Mouse (Mus musculus) liver, embryonic 15.5 days (tissue): ENCODE measurements around the gene Pkn1. TPM values are rescaled to one million over a fixed set of nuclear protein-coding genes. Genes with fewer than 3 reads are reported as not detected.

Experiments used
- ATAC-seq: fragments of 200-750 bp; cut with Nextera tagmentation; 2 replicates; pipeline ENCODE4 v1.8.0; 2017; ENCODE audit warnings: moderate number of reproducible peaks, mild to moderate bottlenecking, moderate library complexity; ENCODE audit not compliant: insufficient read depth
- H3K27ac ChIP-seq: fragments of 300-500 bp; sonication (generic); replicated peaks from 2 replicates; pipeline ENCODE4 v1.5.1; 2015; ENCODE audit warnings: mild to moderate bottlenecking, inconsistent platforms
- H3K27me3 ChIP-seq: fragments of 300-500 bp; sonication (generic); 2 replicates; pipeline ENCODE4 v1.6.1; 2015; ENCODE audit warnings: mild to moderate bottlenecking, inconsistent platforms
- H3K36me3 ChIP-seq: fragments of 300-500 bp; sonication (generic); replicated peaks from 2 replicates; pipeline ENCODE4 v1.6.1; 2015; ENCODE audit warnings: moderate library complexity, mild to moderate bottlenecking, inconsistent platforms
- H3K4me1 ChIP-seq: fragments of 300-500 bp; sonication (generic); replicated peaks from 2 replicates; pipeline ENCODE4 v1.6.1; 2015; ENCODE audit warnings: inconsistent platforms
- H3K4me2 ChIP-seq: fragments of 300-500 bp; sonication (generic); 2 replicates; pipeline ENCODE4 v1.6.1; 2015; ENCODE audit warnings: moderate library complexity, mild to moderate bottlenecking, inconsistent platforms
- H3K4me3 ChIP-seq: fragments of 300-500 bp; sonication (generic); replicated peaks from 2 replicates; pipeline ENCODE4 v1.5.1; 2015; ENCODE audit warnings: mild to moderate bottlenecking, inconsistent platforms
- H3K9ac ChIP-seq: fragments of 300-500 bp; sonication (generic); 2 replicates; pipeline ENCODE4 v1.6.1; 2015; ENCODE audit warnings: moderate library complexity, mild to moderate bottlenecking, inconsistent platforms
- H3K9me3 ChIP-seq: fragments of 300-500 bp; sonication (generic); replicated peaks from 2 replicates; pipeline ENCODE4 v1.6.1; 2016; ENCODE audit warnings: inconsistent platforms
- WGBS: fragments of 180-500 bp; shearing (Covaris S2); methylation state at CpG from one replicate; pipeline ENCODE4 v1.1.7; 2015; ENCODE audit warnings: mixed read lengths; ENCODE audit not compliant: insufficient replicate concordance; 5-methylcytosine and 5-hydroxymethylcytosine counted together
- polyA plus RNA-seq: library from polyadenylated mRNA; unstranded; fragments of >200 nt; fragmentation: Nextera tagmentation; extraction: Ambion mirVana; gene quantifications from 2 replicates; pipeline ENCODE4 v1.2.1, GENCODE M21; 2015

The Pkn1 gene
- 11.3 and 12.8 TPM in 2 replicates for polyA plus RNA-seq

GRCm38 (mm10) chr8:83698661-83699453 is at the start of gene Pkn1:
Gene Pkn1 (minus strand): TSS chr8:83699179.
- Histone ChIP-seq H3K4me1 (peaks cover 59% of the 10 kb centered on the region), H3K27me3 (no peaks in the 10 kb centered on the region), H3K4me2 (peak within 1 kb of the TSS; percentile 99), H3K27ac (peak within 1 kb of the TSS; percentile 81), H3K4me3 (peak within 1 kb of the TSS; percentile 82), H3K9me3 (no peaks in the 10 kb centered on the region), H3K9ac (peak within 1 kb of the TSS; percentile 90), H3K36me3 (no peaks in the 10 kb centered on the region)
- peak; percentile 90 for ATAC-seq
- under 1% methylated on average over 85 of the region's 85 CpGs for WGBS

GRCm38 (mm10) chr8:83748708-83749107 is 49.7 kb upstream of the Pkn1 start:
- WGBS = 9% methylated on average over 3 of the region's 3 CpGs
- no peak overlapping the region for H3K4me2 ChIP-seq
- ATAC-seq = peak; percentile 51
- peaks cover 30% of the 10 kb centered on the region for H3K27me3 ChIP-seq
- H3K36me3 ChIP-seq = no peaks in the 10 kb centered on the region
- 0 out of 2 replicates have a peak, but pooled peaks cover 18% of the 10 kb centered on the region for H3K4me1 ChIP-seq
- no peaks in the 10 kb centered on the region for H3K9me3 ChIP-seq
- H3K9ac ChIP-seq = no peak overlapping the region
- H3K4me3 ChIP-seq = no peak overlapping the region
- no peak overlapping the region for H3K27ac ChIP-seq

- Histone ChIP-seq H3K4me1 (peaks cover 21% of the 10 kb centered on the region), H3K4me2 (peak overlapping the region; percentile 59), H3K9me3 (no peaks in the 10 kb centered on the region), H3K27ac (0 out of 2 replicates have a peak overlapping the region, but pooled peaks have one; percentile 59), H3K27me3 (peaks cover 30% of the 10 kb centered on the region), H3K36me3 (no peaks in the 10 kb centered on the region), H3K9ac (no peak overlapping the region), H3K4me3 (peak overlapping the region; percentile 29)
- under 1% methylated on average over 27 of the region's 28 CpGs for WGBS
- ATAC-seq = peak; percentile 63
These were observed 48.8 kb upstream of the Pkn1 start for GRCm38 (mm10) chr8:83747661-83748346.

- no peak overlapping the region for H3K27ac ChIP-seq
- H3K9me3 ChIP-seq = no peaks in the 10 kb centered on the region
- H3K4me3 ChIP-seq = no peak overlapping the region
- no peaks in the 10 kb centered on the region for H3K36me3 ChIP-seq
- H3K4me1 ChIP-seq = peaks cover 55% of the 10 kb centered on the region
- no peak overlapping the region for H3K9ac ChIP-seq
- WGBS = 54% methylated on average over 4 of the region's 4 CpGs
- ATAC-seq = no peak
- H3K27me3 ChIP-seq = peaks cover 33% of the 10 kb centered on the region
- no peak overlapping the region for H3K4me2 ChIP-seq
These were observed 45.1 kb upstream of the Pkn1 start for GRCm38 (mm10) chr8:83744070-83744469.

GRCm38 (mm10) chr8:83742968-83743367 is 44.0 kb upstream of the Pkn1 start:
- no peaks in the 10 kb centered on the region for H3K9me3 ChIP-seq
- ATAC-seq = no peak
- H3K4me3 ChIP-seq = no peak overlapping the region
- WGBS = 49% methylated on average over 6 of the region's 6 CpGs
- H3K4me2 ChIP-seq = no peak overlapping the region
- no peaks in the 10 kb centered on the region for H3K36me3 ChIP-seq
- H3K9ac ChIP-seq = no peak overlapping the region
- H3K4me1 ChIP-seq = peaks cover 55% of the 10 kb centered on the region
- H3K27ac ChIP-seq = no peak overlapping the region
- H3K27me3 ChIP-seq = peaks cover 22% of the 10 kb centered on the region

- 58% methylated on average over 19 of the region's 19 CpGs for WGBS
- ATAC-seq = no peak
- peaks cover 59% of the 10 kb centered on the region for H3K4me1 ChIP-seq
- H3K27ac ChIP-seq = peak overlapping the region; percentile 72
- H3K4me2 ChIP-seq = peak overlapping the region; percentile 76
- H3K9me3 ChIP-seq = no peaks in the 10 kb centered on the region
- H3K9ac ChIP-seq = no peak overlapping the region
- no peaks in the 10 kb centered on the region for H3K36me3 ChIP-seq
- peaks cover 13% of the 10 kb centered on the region for H3K27me3 ChIP-seq
- H3K4me3 ChIP-seq = peak overlapping the region; percentile 57
These were observed 43.1 kb upstream of the Pkn1 start for GRCm38 (mm10) chr8:83741849-83742655.

GRCm38 (mm10) chr8:83740976-83741741 is 42.2 kb upstream of the Pkn1 start, which contains the start of gene Adgre5:
Gene Adgre5 (minus strand): TSS chr8:83741326.
- H3K4me1 ChIP-seq = peaks cover 59% of the 10 kb centered on the region
- no peaks in the 10 kb centered on the region for H3K9me3 ChIP-seq
- peak within 1 kb of the TSS; percentile 72 for H3K27ac ChIP-seq
- ATAC-seq = peak; percentile 34
- H3K4me3 ChIP-seq = peak within 1 kb of the TSS; percentile 57
- peaks cover 12% of the 10 kb centered on the region for H3K27me3 ChIP-seq
- no peaks in the 10 kb centered on the region for H3K36me3 ChIP-seq
- H3K9ac ChIP-seq = peak within 1 kb of the TSS; percentile 35; the same call in 1 of the 2 replicates
- peak within 1 kb of the TSS; percentile 76 for H3K4me2 ChIP-seq
- WGBS = 3% methylated on average over 53 of the region's 56 CpGs

GRCm38 (mm10) chr8:83740586-83740975 is 41.6 kb upstream of the Pkn1 start:
- Histone ChIP-seq H3K27me3 (peaks cover 12% of the 10 kb centered on the region), H3K36me3 (no peaks in the 10 kb centered on the region), H3K4me2 (peak overlapping the region; percentile 76), H3K9me3 (no peaks in the 10 kb centered on the region), H3K4me3 (peak overlapping the region; percentile 57), H3K9ac (peak overlapping the region; percentile 35; the same call in 1 of the 2 replicates), H3K27ac (peak overlapping the region; percentile 72), H3K4me1 (peaks cover 59% of the 10 kb centered on the region)
- ATAC-seq = no peak
- 7% methylated on average over 3 of the region's 3 CpGs for WGBS

GRCm38 (mm10) chr8:83739711-83740468 is 40.9 kb upstream of the Pkn1 start:
- H3K36me3 ChIP-seq = no peaks in the 10 kb centered on the region
- ATAC-seq = no peak
- H3K27me3 ChIP-seq = peaks cover 12% of the 10 kb centered on the region
- H3K4me3 ChIP-seq = peak overlapping the region; percentile 57
- peak overlapping the region; percentile 72 for H3K27ac ChIP-seq
- no peak overlapping the region for H3K9ac ChIP-seq
- no peaks in the 10 kb centered on the region for H3K9me3 ChIP-seq
- peaks cover 59% of the 10 kb centered on the region for H3K4me1 ChIP-seq
- WGBS = 16% methylated on average over 8 of the region's 8 CpGs
- peak overlapping the region; percentile 76 for H3K4me2 ChIP-seq
